Mouse (Mus musculus) liver, embryonic 18 days (tissue): ENCODE measurements around the gene Pde10a. TPM values are rescaled to one million over a fixed set of nuclear protein-coding genes. Genes with fewer than 3 reads are reported as not detected.

Experiments used
- polyA plus RNA-seq: library from polyadenylated mRNA; depleted of rRNA; stranded (reverse); fragments of >200 nt; gene quantifications from 2 replicates; pipeline ENCODE4 v1.2.3, GENCODE M21; 2012; rRNA removed

The Pde10a gene
- polyA plus RNA-seq: 0.88 and 1.1 TPM in 2 replicates

DNA sequence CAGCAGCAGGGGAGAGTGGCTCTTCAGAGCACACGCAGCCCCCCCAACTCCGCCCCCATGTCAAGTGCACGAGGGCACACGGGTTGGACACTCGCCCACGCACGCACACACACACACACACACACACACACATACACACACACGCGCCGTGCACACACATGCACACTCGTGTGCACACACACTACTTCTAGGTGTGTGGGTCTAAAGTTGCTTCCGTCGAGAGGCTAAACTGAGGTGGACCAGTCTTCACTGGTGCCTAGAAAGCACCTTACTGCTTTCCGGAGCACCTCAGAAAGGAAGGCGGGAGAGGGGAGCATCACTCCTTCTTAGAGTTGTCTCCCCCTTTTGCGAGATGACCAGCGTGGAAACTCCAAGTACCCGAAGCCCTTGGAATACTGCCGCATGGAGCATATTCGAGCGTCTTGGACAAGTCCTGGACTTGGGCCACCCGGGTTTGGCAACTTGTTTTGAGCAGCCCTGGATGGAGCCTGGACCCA is at the start of gene Pde10a:
TSS of gene Pde10a (plus strand) at position 148 of the 497 bp plus-strand sequence.

DNA sequence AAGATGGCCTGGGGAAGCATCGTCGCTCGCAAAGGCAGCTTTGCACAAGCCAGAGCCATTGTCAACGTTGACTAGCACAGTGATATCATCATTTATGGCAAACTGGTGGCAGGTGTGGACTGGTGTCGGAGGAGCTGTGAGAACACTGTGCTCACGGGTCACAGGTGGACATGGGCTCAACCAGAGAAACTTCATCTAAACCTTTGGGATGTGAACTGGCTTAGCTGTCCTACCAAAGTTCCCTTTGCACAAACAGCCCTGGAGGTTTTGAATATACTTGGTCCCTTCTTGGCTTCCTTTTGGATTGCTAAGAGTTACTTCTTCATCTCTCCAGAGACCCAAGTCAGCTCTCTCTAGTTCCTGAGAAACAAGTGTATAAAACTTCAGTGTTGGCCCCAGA is 41.7 kb downstream of the Pde10a start, which contains the start of gene Gm17087:
TSS of gene Gm17087 (minus strand) at position 101 of the 400 bp plus-strand sequence.

DNA sequence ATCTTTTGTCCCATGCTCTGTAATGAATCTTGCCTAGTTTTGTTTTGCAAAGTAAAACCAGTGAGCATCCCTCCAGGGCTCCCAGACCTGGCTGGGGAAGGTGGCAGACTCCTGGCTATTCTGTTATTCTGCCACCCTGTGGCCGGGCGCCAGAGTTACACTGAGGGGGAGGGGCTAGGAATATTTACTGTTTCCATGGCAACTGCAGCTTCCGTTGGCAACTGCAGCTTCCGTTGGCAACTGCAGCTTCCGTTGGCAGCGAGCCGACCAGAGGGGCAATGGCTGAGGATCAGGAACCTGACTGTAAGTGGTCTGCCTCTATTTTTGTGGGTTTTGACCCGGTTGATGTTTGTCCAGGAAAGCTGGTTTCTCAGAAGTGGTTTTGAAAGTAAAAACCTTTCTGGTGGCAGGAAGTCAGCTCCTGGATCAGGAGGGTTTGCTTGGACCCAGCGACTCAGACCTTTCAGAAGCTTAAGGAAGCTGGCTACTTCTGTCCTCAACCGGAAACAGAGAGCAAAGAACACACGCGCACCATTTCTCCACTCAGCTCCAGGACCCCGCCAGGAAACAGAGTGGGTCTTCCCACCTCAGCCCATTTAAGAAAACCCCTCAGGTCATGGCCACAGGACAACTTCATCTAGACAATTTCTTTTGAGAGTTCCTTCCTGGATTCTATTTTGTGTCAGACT is 463.1 kb downstream of the Pde10a start, which contains the start of gene 1700010I14Rik:
TSS of gene 1700010I14Rik (plus strand) at position 215 of the 689 bp plus-strand sequence.

Other genes starting within 250 kb of the Pde10a start
- gene Mpc1, start 242.5 kb upstream of the Pde10a start, polyA plus RNA-seq: 398 and 535 TPM in 2 replicates
- 63.7 and 64.1 TPM in 2 replicates for gene Sft2d1, start 214.3 kb upstream of the Pde10a start, polyA plus RNA-seq
- 0.06 and 0.07 TPM in 2 replicates for gene Prr18, start 187.9 kb upstream of the Pde10a start, polyA plus RNA-seq
- 0.02 TPM in 1 of 2 replicates, not detected in the other for gene T2, start 169.4 kb upstream of the Pde10a start, polyA plus RNA-seq
- not detected in 2 replicates for gene T, start 90.9 kb upstream of the Pde10a start, polyA plus RNA-seq
- gene Gm17087, start 41.6 kb downstream of the Pde10a start, polyA plus RNA-seq: not detected in 2 replicates